Mouse (Mus musculus) embryo, embryonic 10.5 days (tissue): Measurements from ENCODE around the gene Krtap19-3.

Experiments
- DNase-seq: peaks from one replicate; pipeline ENCODE4 v3.0.0-alpha.2; 2015; ENCODE audit warnings: low spot score

Gene Krtap19-3

GRCm38 (mm10) chr16:88877938-88878337 is at the start of gene Krtap19-3:
Gene Krtap19-3 (minus strand): TSS chr16:88878038.
- DNase-seq, result no peak

DNA sequence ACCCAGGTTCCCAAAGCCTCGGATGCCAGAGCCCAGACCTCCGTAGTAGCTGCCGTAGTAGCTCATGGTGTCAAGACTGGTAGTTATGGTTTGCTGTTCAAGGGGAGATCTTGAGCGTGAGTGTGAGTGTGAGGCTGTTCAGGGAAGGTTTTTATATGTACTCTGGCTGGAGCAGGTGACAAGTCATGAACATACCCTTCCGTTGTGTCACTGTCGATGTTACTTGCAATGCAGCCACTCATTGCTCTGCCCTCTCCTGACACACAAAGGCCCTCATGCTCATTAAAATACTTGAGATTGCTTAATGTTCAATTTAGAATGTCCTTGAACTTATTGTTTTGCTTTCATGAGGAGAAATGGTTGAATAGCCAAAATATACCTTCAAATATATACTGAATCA is 18.5 kb upstream of the Krtap19-3 start, which contains the start of gene Krtap19-5:
Gene Krtap19-5 (minus strand): TSS at position 101 of the 400 bp plus-strand sequence.
- DNase-seq, result no peak

DNA sequence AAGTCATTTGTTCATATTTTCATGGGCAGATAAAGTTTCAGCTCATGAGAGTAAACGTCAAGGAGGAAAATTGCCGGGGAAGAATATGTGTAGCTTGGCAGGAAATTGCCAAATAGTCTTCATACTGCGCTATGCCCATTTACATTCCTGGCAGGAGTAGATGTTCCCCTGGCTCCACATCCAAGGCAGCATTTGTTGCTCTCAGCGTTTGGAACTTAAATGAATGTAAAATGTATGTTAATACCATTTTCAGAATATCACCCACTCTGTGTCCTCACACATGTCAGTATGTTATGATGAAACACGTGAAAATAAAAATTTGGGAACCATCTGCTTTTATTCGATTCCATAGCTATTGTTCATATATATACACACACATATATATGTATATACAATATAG is 9.0 kb upstream of the Krtap19-3 start:
- DNase-seq, result no peak

- DNase-seq, result no peak
These were observed 7.2 kb upstream of the Krtap19-3 start, which contains the start of gene Krtap19-4 for GRCm38 (mm10) chr16:88884989-88885388. Gene Krtap19-4 (minus strand): TSS chr16:88885089.

- DNase-seq, result no peak
These were observed 3.7 kb downstream of the Krtap19-3 start, which contains the start of gene Krtap19-2 for GRCm38 (mm10) chr16:88874169-88874568. Gene Krtap19-2 (minus strand): TSS chr16:88874269.

- no peak for DNase-seq
These were observed 8.5 kb downstream of the Krtap19-3 start, which contains the start of gene Krtap19-1 for GRCm38 (mm10) chr16:88869311-88869710. Gene Krtap19-1 (minus strand): TSS chr16:88869411.

GRCm38 (mm10) chr16:88864887-88865407 is 12.9 kb downstream of the Krtap19-3 start:
- no peak for DNase-seq

GRCm38 (mm10) chr16:88851450-88851849 is 26.4 kb downstream of the Krtap19-3 start:
- DNase-seq, result peak; percentile 65

- DNase-seq, result no peak
These were observed 29.3 kb downstream of the Krtap19-3 start for GRCm38 (mm10) chr16:88848558-88848957.

DNA sequence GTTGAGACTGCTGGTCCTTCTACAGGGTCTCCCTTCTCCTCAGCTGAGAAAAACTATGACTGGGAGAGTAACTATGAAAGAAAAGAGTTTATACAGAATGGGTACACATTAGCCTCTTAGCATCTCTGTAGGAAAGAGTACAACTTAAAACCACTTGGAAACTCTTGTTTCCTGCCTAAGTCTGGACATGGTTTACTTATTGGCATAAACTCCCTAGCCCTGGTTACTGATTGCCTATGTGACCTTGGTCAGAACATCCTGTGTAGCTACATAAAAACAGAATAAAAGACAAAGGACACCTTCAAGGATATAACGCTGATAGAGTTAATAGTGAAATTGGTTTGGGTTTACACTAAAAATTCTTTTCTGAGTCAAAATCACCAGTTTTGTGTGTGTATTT is 30.5 kb downstream of the Krtap19-3 start:
- no peak for DNase-seq
